Mouse (Mus musculus): Measurements from ENCODE around the gene Kat2b. TPM values are rescaled to one million over a fixed set of nuclear protein-coding genes. Genes with fewer than 3 reads are reported as not detected.
"Not testable (repeated sequence)": the region's sequence is repeated elsewhere in the genome, so short reads cannot be mapped to it uniquely, and the experiment has no call there.

The Kat2b gene
- polyA plus RNA-seq, 1 experiment = 25.9 TPM

GRCm38 (mm10) chr17:53718474-53718873, 151.8 kb downstream of the Kat2b start:
- Histone ChIP-seq H3K9ac (ENCODE audit: low read depth, poor library complexity, severe bottlenecking) (no peak overlapping the region), H3K27ac (ENCODE audit: insufficient read depth, low read length) (no peak overlapping the region), H3K4me3 (ENCODE audit: low read depth, low read length) (no peak overlapping the region), H3K27me3 (ENCODE audit: control insufficient read depth, insufficient read depth, low read length, poor library complexity, severe bottlenecking) (no peaks in the 10 kb centered on the region), H3K4me1 (ENCODE audit: control insufficient read depth, insufficient read depth, low read length) (no peaks in the 10 kb centered on the region), H3K9me3 (replicated peaks; ENCODE audit: control insufficient read depth, insufficient read depth, low read length, poor library complexity, severe bottlenecking) (no peaks in the 10 kb centered on the region), H3K36me3 (ENCODE audit: control insufficient read depth, insufficient read depth, low read length, poor library complexity, severe bottlenecking) (no peaks in the 10 kb centered on the region)
- TF ChIP-seq EP300 (IDR thresholded peaks at IDR 0.05; ENCODE audit: insufficient read depth, low read depth, low read length) = no peak
- no peak for TF ChIP-seq CTCF (IDR thresholded peaks at IDR 0.05; ENCODE audit: low read depth, low read length)
- no peak for TF ChIP-seq POLR2A (IDR thresholded peaks at IDR 0.05; ENCODE audit: insufficient read depth, low read length)

DNA sequence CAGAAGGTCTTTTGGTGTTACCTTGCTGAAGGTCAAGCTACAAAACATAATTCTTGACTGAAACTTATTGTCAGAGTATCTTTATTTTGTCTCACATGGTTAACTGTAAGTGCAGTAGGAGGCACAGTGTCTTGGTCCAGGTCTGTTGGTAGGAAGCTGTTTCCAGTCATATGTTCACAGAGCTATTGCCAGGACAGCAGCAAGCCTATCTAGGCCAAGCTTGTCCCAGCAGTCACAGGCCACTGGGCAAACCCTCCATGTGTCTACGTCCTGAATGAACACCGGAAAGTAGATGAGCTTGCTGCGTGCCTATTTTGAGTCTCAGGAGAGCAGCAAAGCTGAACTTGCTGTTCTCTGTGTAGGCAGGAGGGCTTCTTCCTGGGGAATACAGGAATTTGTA, 152.3 kb downstream of the Kat2b start:
- H3K4me3 ChIP-seq (ENCODE audit: low read depth, low read length); H3K36me3 ChIP-seq (ENCODE audit: control insufficient read depth, insufficient read depth, low read length, poor library complexity, severe bottlenecking): not testable (repeated sequence)

More for the DNA sequence above, 152.3 kb downstream of the Kat2b start:
- not testable (repeated sequence) for H3K27ac ChIP-seq (ENCODE audit: insufficient read depth, low read length); H3K4me1 ChIP-seq (ENCODE audit: control insufficient read depth, insufficient read depth, low read length); H3K9ac ChIP-seq (ENCODE audit: low read depth, poor library complexity, severe bottlenecking); H3K9me3 ChIP-seq (replicated peaks; ENCODE audit: control insufficient read depth, insufficient read depth, low read length, poor library complexity, severe bottlenecking); H3K27me3 ChIP-seq (ENCODE audit: control insufficient read depth, insufficient read depth, low read length, poor library complexity, severe bottlenecking)

Other genes starting within 250 kb of the Kat2b start
- gene Efhb, start 103.5 kb upstream of the Kat2b start, polyA plus RNA-seq (2011; ENCODE audit: insufficient read depth, insufficient read length, low read depth, missing spikeins) = 1.7 and 2.1 TPM in 2 replicates
- gene Rab5a, start 87.6 kb upstream of the Kat2b start, polyA plus RNA-seq (2011; ENCODE audit: insufficient read depth, insufficient read length, low read depth, missing spikeins) = 90.7 and 92.3 TPM in 2 replicates
- 0.44 TPM in 1 of 2 replicates, not detected in the other for gene Pp2d1, start 27.4 kb upstream of the Kat2b start, polyA plus RNA-seq (2011; ENCODE audit: insufficient read depth, insufficient read length, low read depth, missing spikeins)
- gene Sgo1, start 122.5 kb downstream of the Kat2b start, polyA plus RNA-seq (2011; ENCODE audit: insufficient read depth, insufficient read length, low read depth, missing spikeins) = 70.5 and 71.5 TPM in 2 replicates

All from ES-Bruce4 (cell line).